Mouse (Mus musculus) cortical plate, adult 2 months (tissue): Measurements from ENCODE around the gene Frmd4a.

Experiments
- CTCF ChIP-seq: fragments of 200-500 bp; IDR thresholded peaks from 2 replicates; pipeline ENCODE4 v1.5.1; 2011; ENCODE audit warnings: mild to moderate bottlenecking, control low read depth, low read length; ENCODE audit not compliant: insufficient read depth; ENCODE audit errors: extremely low read depth
- POLR2A ChIP-seq: fragments of 200-500 bp; IDR thresholded peaks from 2 replicates; pipeline ENCODE4 v1.6.1; 2011; ENCODE audit warnings: mild to moderate bottlenecking, low read length, control low read depth; ENCODE audit not compliant: insufficient read depth; ENCODE audit errors: extremely low read depth

DNA sequence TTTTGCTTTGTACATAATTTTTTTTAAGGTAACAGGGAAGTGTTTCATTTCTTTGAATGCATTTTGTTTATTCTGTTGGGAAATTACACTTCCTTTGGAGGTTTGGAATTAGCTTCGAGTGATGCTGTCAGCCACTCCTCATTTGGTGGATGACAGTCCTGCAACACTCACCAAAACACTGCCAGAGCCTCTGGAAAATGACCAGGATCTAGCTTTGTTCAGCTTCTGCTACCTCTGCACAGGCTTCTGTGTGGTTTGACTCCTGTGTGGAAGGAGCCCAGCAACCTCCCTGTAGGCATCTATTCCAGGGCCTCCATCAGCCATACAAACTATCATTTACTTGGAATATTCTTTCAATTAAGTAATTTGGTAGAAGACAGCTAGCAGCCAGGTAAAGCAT is 323.6 kb downstream of the Frmd4a start:
- TF ChIP-seq POLR2A = no peak
- TF ChIP-seq CTCF = no peak
